Mouse (Mus musculus): ENCODE results near the gene Gm20425. TPM values are rescaled to one million over a fixed set of nuclear protein-coding genes. Genes with fewer than 3 reads are reported as not detected.

The Gm20425 gene
- polyA plus RNA-seq, 1 experiment from 2014 or later: 2.2 TPM

DNA sequence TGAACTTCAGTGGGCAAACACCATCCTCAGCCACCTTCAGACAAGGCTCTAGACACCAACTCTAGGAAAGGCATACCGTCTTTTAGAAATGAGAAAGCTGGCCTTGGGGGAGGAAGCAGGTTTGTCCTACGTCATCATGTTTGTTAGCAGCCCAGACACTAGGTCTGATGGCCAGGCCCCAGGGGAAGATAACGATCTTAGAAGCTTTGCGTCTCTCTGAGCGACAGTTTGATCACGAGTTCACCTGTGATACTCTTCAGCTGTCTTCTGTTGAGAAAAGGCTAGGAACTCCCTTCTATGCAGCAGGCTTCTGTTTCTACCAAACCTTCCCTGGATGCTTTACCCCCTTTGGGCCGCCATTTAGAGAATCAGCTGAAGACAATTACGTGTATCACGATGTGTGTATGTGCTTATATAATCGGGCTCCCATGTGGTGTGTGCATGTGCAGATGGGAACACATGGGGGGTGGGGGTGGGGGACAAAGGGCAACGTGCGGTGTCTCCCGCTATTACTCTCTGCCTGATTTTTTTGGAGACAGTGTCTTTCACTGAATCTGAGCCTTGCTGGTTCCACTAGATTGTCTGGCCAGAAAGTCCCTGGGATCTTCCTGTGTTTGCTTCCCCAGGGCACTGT is 1.6 kb downstream of the Gm20425 start:
- Histone ChIP-seq H3K9ac (ENCODE audit: low read depth, low read length) (no peak overlapping the region), H3K27ac (ENCODE audit: low read length) (no peak overlapping the region), H3K4me1 (ENCODE audit: control insufficient read depth, insufficient read depth, low read length) (peaks cover 3% of the 10 kb centered on the region; the same call in 1 of the 2 replicates), H3K36me3 (ENCODE audit: control insufficient read depth, insufficient read depth, low read length) (no peaks in the 10 kb centered on the region), H3K4me3 (ENCODE audit: low read depth, low read length) (no peak overlapping the region), H3K4me2 (ENCODE audit: low read length) (no peak overlapping the region), H3K27me3 (ENCODE audit: control insufficient read depth, insufficient read depth, low read depth, low read length) (no peaks in the 10 kb centered on the region), H3K9me3 (replicated peaks; ENCODE audit: control insufficient read depth, low read length, poor library complexity, severe bottlenecking) (no peaks in the 10 kb centered on the region)
- 89% methylated on average over 13 of the region's 13 CpGs for WGBS
- ATAC-seq: no peak

DNA sequence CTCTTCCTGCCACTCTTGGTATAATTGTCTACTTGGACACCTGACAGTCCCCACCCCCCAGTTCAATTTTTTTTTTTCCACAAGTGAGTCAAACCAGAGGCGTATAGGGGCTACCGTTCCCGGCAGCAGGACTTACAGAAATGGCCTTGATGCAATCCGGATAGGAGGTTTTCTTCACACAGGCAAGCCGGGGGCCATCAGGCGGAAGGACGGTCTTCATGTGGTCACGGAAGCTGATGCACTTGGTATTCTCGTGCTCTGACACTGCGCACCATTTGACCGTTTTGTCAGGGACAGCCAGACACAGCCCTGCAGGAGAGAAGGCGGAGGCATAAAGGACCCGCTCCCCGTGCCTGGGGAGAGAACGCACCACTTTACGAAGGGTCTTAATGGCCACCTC is 2.3 kb downstream of the Gm20425 start:
- H3K4me3 ChIP-seq (ENCODE audit: low read depth, low read length): no peak overlapping the region

DNA sequence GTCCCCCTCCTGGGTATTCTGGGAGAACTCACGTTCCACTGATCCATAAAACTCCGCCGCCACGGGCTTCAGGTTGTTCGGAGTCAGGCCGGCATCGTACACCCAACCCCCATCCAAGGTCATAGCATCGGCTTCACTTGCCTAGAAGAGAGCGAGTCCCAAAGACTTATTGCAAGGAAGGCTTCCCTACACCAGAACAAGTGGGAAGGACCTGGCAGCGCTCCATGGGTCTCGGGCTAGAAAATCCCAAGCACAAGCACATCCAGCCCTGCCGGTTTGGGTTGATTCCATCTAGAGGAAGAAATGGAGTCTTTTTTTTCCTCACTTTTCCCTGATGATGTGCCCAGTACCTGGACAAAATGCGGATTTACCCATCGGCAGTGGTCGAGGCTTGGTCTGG is 3.3 kb downstream of the Gm20425 start:
- no peak overlapping the region for H3K9ac ChIP-seq (ENCODE audit: low read depth, low read length)
- peaks cover 3% of the 10 kb centered on the region; the same call in 1 of the 2 replicates for H3K4me1 ChIP-seq (ENCODE audit: control insufficient read depth, insufficient read depth, low read length)
- ATAC-seq: no peak
- no peak overlapping the region for H3K27ac ChIP-seq (ENCODE audit: low read length)
- H3K4me3 ChIP-seq (ENCODE audit: low read depth, low read length): no peak overlapping the region
- WGBS: 93% methylated on average over 15 of the region's 15 CpGs
- H3K4me2 ChIP-seq (ENCODE audit: low read length): no peak overlapping the region
- H3K36me3 ChIP-seq (ENCODE audit: control insufficient read depth, insufficient read depth, low read length): no peaks in the 10 kb centered on the region
- no peaks in the 10 kb centered on the region for H3K9me3 ChIP-seq (replicated peaks; ENCODE audit: control insufficient read depth, low read length, poor library complexity, severe bottlenecking)
- H3K27me3 ChIP-seq (ENCODE audit: control insufficient read depth, insufficient read depth, low read depth, low read length): no peaks in the 10 kb centered on the region

More for the DNA sequence above, 2.3 kb downstream of the Gm20425 start:
- Histone ChIP-seq H3K4me1 (ENCODE audit: control insufficient read depth, insufficient read depth, low read length) (peaks cover 3% of the 10 kb centered on the region; the same call in 1 of the 2 replicates), H3K36me3 (ENCODE audit: control insufficient read depth, insufficient read depth, low read length) (no peaks in the 10 kb centered on the region), H3K27me3 (ENCODE audit: control insufficient read depth, insufficient read depth, low read depth, low read length) (no peaks in the 10 kb centered on the region), H3K27ac (ENCODE audit: low read length) (no peak overlapping the region), H3K4me2 (ENCODE audit: low read length) (no peak overlapping the region), H3K9me3 (replicated peaks; ENCODE audit: control insufficient read depth, low read length, poor library complexity, severe bottlenecking) (no peaks in the 10 kb centered on the region), H3K9ac (ENCODE audit: low read depth, low read length) (no peak overlapping the region)
- 90% methylated on average over 16 of the region's 16 CpGs for WGBS
- no peak for ATAC-seq

DNA sequence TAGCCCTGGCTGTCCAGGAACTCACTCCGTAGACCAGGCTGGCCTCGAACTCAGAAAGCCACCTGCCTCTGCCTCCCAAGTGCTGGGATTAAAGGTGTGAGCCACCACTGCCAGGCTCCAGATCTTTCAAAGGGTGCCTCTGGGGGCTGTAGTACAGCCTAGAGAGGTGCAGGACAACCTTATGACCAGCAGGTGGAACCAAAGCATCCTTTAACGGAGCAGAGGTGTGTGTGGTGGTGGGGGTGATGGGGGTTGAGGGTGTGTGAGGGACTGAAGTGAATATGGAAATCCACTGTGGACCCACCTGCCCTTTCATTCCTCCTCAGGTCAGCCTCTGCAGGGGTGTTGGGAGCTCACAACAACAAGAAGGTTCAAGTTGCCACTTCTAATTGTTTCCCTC is 4.6 kb downstream of the Gm20425 start:
- peaks cover 2% of the 10 kb centered on the region; the same call in 1 of the 2 replicates for H3K4me1 ChIP-seq (ENCODE audit: control insufficient read depth, insufficient read depth, low read length)
- H3K9ac ChIP-seq (ENCODE audit: low read depth, low read length): no peak overlapping the region
- no peaks in the 10 kb centered on the region for H3K27me3 ChIP-seq (ENCODE audit: control insufficient read depth, insufficient read depth, low read depth, low read length)
- ATAC-seq: no peak
- no peak overlapping the region for H3K27ac ChIP-seq (ENCODE audit: low read length)
- H3K4me2 ChIP-seq (ENCODE audit: low read length): no peak overlapping the region
- 77% methylated on average over 3 of the region's 3 CpGs for WGBS
- no peaks in the 10 kb centered on the region for H3K9me3 ChIP-seq (replicated peaks; ENCODE audit: control insufficient read depth, low read length, poor library complexity, severe bottlenecking)
- H3K4me3 ChIP-seq (ENCODE audit: low read depth, low read length): no peak overlapping the region
- H3K36me3 ChIP-seq (ENCODE audit: control insufficient read depth, insufficient read depth, low read length): no peaks in the 10 kb centered on the region

DNA sequence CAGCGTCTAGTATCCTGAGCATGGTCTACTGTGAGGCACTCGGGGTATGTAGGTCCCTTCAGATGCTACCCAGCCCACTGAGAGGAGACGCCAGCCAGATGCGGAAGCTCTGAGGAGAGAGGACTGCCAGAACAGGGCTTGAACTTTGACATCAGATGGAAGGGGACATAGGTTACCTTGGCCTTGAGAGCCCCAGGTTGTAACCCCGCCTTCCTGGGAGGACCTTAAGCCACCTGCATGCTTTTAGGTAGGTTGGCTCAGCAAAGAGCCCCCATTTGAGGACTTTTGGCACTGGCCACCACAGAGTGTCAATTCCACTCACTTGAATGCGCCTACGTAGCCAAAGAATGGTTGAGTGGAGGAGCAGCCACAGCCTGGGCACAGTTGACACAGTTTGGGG is 5.4 kb downstream of the Gm20425 start:
- H3K4me2 ChIP-seq (ENCODE audit: low read length): no peak overlapping the region
- H3K9ac ChIP-seq (ENCODE audit: low read depth, low read length): no peak overlapping the region
- no peaks in the 10 kb centered on the region for H3K36me3 ChIP-seq (ENCODE audit: control insufficient read depth, insufficient read depth, low read length)
- H3K4me1 ChIP-seq (ENCODE audit: control insufficient read depth, insufficient read depth, low read length): no peaks in the 10 kb centered on the region
- 95% methylated on average over 7 of the region's 7 CpGs for WGBS
- no peak for ATAC-seq
- no peaks in the 10 kb centered on the region for H3K27me3 ChIP-seq (ENCODE audit: control insufficient read depth, insufficient read depth, low read depth, low read length)
- H3K27ac ChIP-seq (ENCODE audit: low read length): no peak overlapping the region
- no peaks in the 10 kb centered on the region for H3K9me3 ChIP-seq (replicated peaks; ENCODE audit: control insufficient read depth, low read length, poor library complexity, severe bottlenecking)
- no peak overlapping the region for H3K4me3 ChIP-seq (ENCODE audit: low read depth, low read length)

DNA sequence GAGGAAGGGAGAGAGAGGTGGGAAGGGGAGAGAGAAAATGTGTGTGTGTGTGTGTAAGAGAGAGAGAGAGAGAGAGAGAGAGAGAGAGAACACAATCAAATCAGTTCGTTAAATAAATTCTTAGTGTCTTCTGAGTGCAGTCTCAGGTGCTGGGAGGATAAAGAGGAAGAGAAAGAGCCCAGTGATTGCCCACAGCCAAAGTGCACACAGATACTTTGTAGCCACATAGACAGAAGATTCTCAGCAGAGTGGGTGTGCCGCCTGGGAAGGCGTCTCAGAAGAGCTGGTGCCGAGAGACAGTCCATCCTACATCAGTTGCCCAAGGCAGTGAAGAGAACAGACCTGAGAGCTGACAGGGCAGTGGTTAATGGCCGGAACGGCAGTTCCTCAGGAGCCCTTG is 15.8 kb downstream of the Gm20425 start:
- Histone ChIP-seq H3K27ac (ENCODE audit: low read length) (no peak overlapping the region), H3K4me3 (ENCODE audit: low read depth, low read length) (no peak overlapping the region), H3K27me3 (ENCODE audit: control insufficient read depth, insufficient read depth, low read depth, low read length) (no peaks in the 10 kb centered on the region), H3K4me2 (ENCODE audit: low read length) (no peak overlapping the region), H3K9ac (ENCODE audit: low read depth, low read length) (no peak overlapping the region), H3K9me3 (replicated peaks; ENCODE audit: control insufficient read depth, low read length, poor library complexity, severe bottlenecking) (no peaks in the 10 kb centered on the region), H3K36me3 (ENCODE audit: control insufficient read depth, insufficient read depth, low read length) (no peaks in the 10 kb centered on the region), H3K4me1 (ENCODE audit: control insufficient read depth, insufficient read depth, low read length) (no peaks in the 10 kb centered on the region)
- WGBS: 84% methylated on average over 6 of the region's 6 CpGs
- ATAC-seq: no peak

DNA sequence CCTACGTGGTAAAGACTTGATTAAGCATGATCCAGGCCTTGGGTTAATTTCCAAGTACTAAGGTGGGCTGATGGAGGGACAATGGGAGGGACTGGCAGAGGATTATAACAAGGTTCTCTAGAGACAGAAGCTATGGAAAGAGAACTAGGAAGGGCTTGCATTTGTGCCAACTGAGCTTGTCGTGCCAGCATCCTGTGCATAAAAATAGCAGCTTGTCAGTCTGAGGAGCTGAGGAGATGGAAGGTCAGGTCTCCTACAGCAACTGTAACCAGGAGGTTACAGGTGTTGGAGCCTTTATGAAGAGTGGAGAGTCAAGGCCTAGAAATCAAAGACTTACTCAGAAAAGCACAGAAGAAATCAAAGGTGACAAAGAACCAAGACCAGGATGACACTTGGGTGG is 16.5 kb downstream of the Gm20425 start:
- Histone ChIP-seq H3K4me2 (ENCODE audit: low read length) (no peak overlapping the region), H3K36me3 (ENCODE audit: control insufficient read depth, insufficient read depth, low read length) (no peaks in the 10 kb centered on the region), H3K9me3 (replicated peaks; ENCODE audit: control insufficient read depth, low read length, poor library complexity, severe bottlenecking) (no peaks in the 10 kb centered on the region), H3K9ac (ENCODE audit: low read depth, low read length) (no peak overlapping the region), H3K4me1 (ENCODE audit: control insufficient read depth, insufficient read depth, low read length) (no peaks in the 10 kb centered on the region), H3K4me3 (ENCODE audit: low read depth, low read length) (no peak overlapping the region), H3K27ac (ENCODE audit: low read length) (no peak overlapping the region), H3K27me3 (ENCODE audit: control insufficient read depth, insufficient read depth, low read depth, low read length) (no peaks in the 10 kb centered on the region)
- WGBS: 51% methylated on average over 2 of the region's 2 CpGs
- no peak for ATAC-seq

DNA sequence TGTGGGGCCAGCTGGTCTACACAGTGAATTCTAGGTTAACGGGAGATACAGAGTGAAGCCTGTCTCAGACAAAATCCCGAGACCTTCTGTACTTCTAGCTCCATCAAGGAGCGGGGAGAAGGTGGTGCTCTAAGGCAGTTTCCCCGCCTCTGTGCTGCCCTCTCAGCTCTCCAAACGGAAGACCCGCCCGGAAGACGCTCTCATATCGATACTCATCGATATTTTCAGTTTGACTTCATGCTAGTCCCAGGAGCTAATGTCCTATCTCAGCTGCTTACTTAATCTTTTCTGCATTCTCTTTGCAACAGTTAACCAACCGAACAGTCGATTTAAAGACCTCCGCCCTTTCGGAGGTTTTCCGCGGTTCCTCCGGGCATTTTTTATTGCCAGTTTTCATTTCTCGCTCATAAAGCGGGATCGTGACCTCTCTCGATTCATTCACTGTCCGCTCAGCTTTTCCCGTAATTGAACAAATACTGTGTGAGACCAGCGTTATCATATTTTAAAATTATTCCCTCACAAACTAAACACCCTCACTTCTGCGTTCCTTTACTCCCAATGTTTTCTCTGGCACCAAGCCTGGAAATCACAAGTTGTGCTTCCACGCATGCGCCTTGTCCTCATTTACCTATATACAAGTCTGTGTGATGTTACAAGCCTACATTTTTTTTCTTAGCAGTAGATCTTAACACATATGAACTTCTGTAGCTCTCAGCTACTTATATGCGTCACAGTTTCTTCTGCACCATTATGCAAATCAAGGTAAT is 17.3 kb downstream of the Gm20425 start:
- H3K4me3 ChIP-seq (ENCODE audit: low read depth, low read length): no peak overlapping the region
- no peaks in the 10 kb centered on the region for H3K9me3 ChIP-seq (replicated peaks; ENCODE audit: control insufficient read depth, low read length, poor library complexity, severe bottlenecking)
- H3K9ac ChIP-seq (ENCODE audit: low read depth, low read length): no peak overlapping the region
- H3K4me1 ChIP-seq (ENCODE audit: control insufficient read depth, insufficient read depth, low read length): no peaks in the 10 kb centered on the region
- ATAC-seq: no peak
- no peak overlapping the region for H3K27ac ChIP-seq (ENCODE audit: low read length)
- H3K4me2 ChIP-seq (ENCODE audit: low read length): no peak overlapping the region
- 79% methylated on average over 28 of the region's 28 CpGs for WGBS
- no peaks in the 10 kb centered on the region for H3K27me3 ChIP-seq (ENCODE audit: control insufficient read depth, insufficient read depth, low read depth, low read length)
- no peaks in the 10 kb centered on the region for H3K36me3 ChIP-seq (ENCODE audit: control insufficient read depth, insufficient read depth, low read length)

DNA sequence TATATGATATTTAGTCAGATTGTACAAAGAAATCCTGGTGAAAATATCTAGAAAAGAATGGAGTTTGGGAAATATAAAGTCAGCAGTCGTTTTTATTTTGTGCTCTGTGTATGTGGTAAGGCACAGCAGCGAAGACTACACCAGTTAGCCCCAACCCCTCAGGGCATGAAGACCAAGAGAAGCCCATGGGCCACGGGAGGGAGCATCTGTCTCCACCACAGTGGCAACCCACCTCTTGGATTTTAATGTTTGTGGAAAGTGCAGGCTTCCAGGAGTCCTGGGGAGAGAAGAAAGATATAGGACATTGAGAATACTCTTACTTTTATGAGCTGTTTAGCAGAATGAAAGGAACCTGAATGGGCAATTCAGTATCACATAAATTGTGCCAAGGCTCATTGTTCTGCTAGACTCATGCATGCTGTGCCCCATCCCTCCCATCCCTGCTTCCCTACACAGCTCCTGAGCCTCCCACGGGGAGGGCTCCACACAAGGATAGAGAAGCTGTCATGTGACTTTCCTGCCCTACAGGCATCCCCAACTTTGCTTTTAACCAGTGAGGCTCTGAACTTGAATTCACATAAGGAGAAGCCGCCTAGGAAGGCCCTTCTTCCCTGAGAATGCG is 21.2 kb downstream of the Gm20425 start:
- H3K27ac ChIP-seq (ENCODE audit: low read length): no peak overlapping the region
- H3K9me3 ChIP-seq (replicated peaks; ENCODE audit: control insufficient read depth, low read length, poor library complexity, severe bottlenecking): no peaks in the 10 kb centered on the region
- H3K4me3 ChIP-seq (ENCODE audit: low read depth, low read length): no peak overlapping the region
- H3K27me3 ChIP-seq (ENCODE audit: control insufficient read depth, insufficient read depth, low read depth, low read length): no peaks in the 10 kb centered on the region
- H3K9ac ChIP-seq (ENCODE audit: low read depth, low read length): no peak overlapping the region
- H3K4me2 ChIP-seq (ENCODE audit: low read length): no peak overlapping the region
- no peaks in the 10 kb centered on the region for H3K4me1 ChIP-seq (ENCODE audit: control insufficient read depth, insufficient read depth, low read length)
- no peaks in the 10 kb centered on the region for H3K36me3 ChIP-seq (ENCODE audit: control insufficient read depth, insufficient read depth, low read length)
- WGBS: 48% methylated on average over 6 of the region's 6 CpGs
- no peak for ATAC-seq
